Mouse (Mus musculus): Measurements from ENCODE around the gene Cables2.

DNA sequence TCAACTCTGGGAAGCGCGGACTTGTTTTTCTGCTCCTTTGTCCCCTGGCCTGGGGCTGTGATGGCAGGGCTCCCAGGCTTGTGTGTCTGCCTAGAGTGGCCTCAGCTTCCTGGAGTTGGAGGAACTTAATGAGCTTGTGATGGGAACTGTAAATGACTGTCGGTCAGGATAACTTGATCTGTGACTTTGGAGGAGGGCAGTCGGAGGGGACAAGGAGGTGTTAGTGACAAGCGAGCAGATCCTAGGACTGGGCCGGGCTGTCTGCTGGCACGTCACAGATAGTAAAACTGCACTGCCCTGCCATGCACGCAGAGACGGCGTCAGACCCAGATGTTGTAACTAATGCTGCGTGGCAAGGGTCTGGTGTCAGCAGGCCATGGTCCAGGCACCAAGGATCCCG is 30.2 kb upstream of the Cables2 start:
- TF ChIP-seq CTCF (IDR thresholded peaks at IDR 0.05; ENCODE audit: control insufficient read depth, insufficient read depth, insufficient read length) (no peak), MYOD1 (IDR thresholded peaks at IDR 0.05; ENCODE audit: control insufficient read depth, insufficient read length, low read depth) (no peak), MYOG (IDR thresholded peaks at IDR 0.05; ENCODE audit: control insufficient read depth, extremely low read depth, insufficient read length) (no peak), MAX (IDR thresholded peaks at IDR 0.05) (no peak), CEBPB (IDR thresholded peaks at IDR 0.05; ENCODE audit: low read depth) (no peak), USF1 (IDR thresholded peaks at IDR 0.05; ENCODE audit: low read depth) (no peak), FOSL1 (IDR thresholded peaks at IDR 0.05; ENCODE audit: insufficient read depth, low read length, poor library complexity, severe bottlenecking) (no peak)
